22 mouse cellular contexts compared by ENCODE assay signal in the genomic region with DNA sequence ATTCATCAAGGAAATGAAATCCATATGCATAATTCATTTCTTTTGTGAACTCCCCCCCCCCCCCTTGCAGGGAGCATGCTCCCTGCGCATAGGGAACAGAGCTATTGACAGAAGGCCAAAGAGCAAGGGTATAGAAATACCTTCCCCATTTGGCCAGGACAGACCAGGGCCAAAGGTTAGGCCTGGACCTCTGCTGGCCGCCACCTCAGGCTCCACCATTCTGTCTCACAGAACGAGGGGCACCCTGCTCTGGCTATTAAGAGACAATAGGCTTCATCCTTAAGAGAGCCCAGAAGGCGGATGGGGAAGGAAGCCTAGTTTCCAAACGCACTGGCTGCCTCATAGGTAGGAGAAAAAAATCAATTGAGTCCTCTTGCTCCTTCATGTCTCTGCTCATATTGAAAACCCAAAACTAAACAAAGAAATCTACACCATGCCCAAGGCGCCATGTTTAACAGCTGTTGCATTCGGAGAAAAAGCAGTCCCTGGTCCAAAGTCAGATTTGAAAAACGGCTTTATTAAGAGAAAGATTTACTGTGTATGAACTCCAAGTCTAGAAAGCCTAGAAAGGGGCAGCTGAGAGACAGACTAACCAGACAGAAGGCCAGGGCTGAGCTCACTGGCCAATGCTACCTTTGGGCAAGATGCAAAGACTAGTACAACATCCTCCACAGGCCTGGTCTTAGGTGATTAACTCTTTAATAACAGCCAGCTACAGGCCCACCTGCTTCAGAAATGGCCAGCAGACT.
DNase-seq lines count a peak whose midpoint lies in the region; ATAC-seq and TF ChIP-seq lines count a peak whose summit lies in the region.
"Had no signal": no experiment of that assay in that cellular context is flagged by ENCODE, and none has a peak within 500 bp of the region (broad histone marks: within the 10 kb centered on the region; RNA-seq: fewer than 3 reads in every experiment).

No protein-coding gene starts in this region.

- no peak overlapping the region for H3K9ac ChIP-seq in forebrain, embryonic 13.5 days
- no peak overlapping the region for H3K9ac ChIP-seq in forebrain, postnatal 0 days
- no peak overlapping the region for H3K9ac ChIP-seq in liver, embryonic 11.5 days (ENCODE audit: low read depth, low read length)
- H3K9ac ChIP-seq in liver, embryonic 15.5 days: no peak overlapping the region
- H3K9ac ChIP-seq: hindbrain, embryonic 15.5 days; liver, embryonic 14.5 days had no signal

- H3K4me2 ChIP-seq in forebrain, embryonic 13.5 days: no peak overlapping the region
- no peak overlapping the region for H3K4me2 ChIP-seq in forebrain, postnatal 0 days (ENCODE audit: low read depth)
- no peak overlapping the region for H3K4me2 ChIP-seq in liver, embryonic 11.5 days
- no peak overlapping the region for H3K4me2 ChIP-seq in liver, embryonic 15.5 days
- H3K4me2 ChIP-seq: heart, embryonic 11.5 days; hindbrain, embryonic 15.5 days had no signal

- peaks cover 94% of the 10 kb centered on the region for H3K4me1 ChIP-seq in forebrain, embryonic 13.5 days
- peaks cover 18% of the 10 kb centered on the region for H3K4me1 ChIP-seq in forebrain, postnatal 0 days (ENCODE audit: insufficient read depth)
- peaks cover 10% of the 10 kb centered on the region; the same call in 1 of the 2 replicates for H3K4me1 ChIP-seq in liver, embryonic 11.5 days (replicated peaks; ENCODE audit: control insufficient read depth, insufficient read depth, low read length)
- H3K4me1 ChIP-seq in liver, embryonic 15.5 days (replicated peaks): no peaks in the 10 kb centered on the region; the same call in 1 of the 2 replicates
- no peaks in the 10 kb centered on the region for H3K4me1 ChIP-seq in thymus, adult 2 months (replicated peaks; ENCODE audit: control insufficient read depth, insufficient read depth, low read length)

- no peak overlapping the region for H3K4me3 ChIP-seq in forebrain, embryonic 13.5 days
- no peak overlapping the region for H3K4me3 ChIP-seq in forebrain, postnatal 0 days (ENCODE audit: low read depth, low read length)
- no peak overlapping the region for H3K4me3 ChIP-seq in liver, embryonic 11.5 days (ENCODE audit: low read depth, low read length)
- no peak overlapping the region for H3K4me3 ChIP-seq in liver, embryonic 15.5 days (replicated peaks)
- H3K4me3 ChIP-seq in thymus, adult 2 months (ENCODE audit: control insufficient read depth, insufficient read depth, low read length): no peak overlapping the region
- H3K4me3 ChIP-seq: hindbrain, embryonic 15.5 days; layer of hippocampus, adult 2 months had no signal

- no peaks in the 10 kb centered on the region for H3K27me3 ChIP-seq in forebrain, embryonic 13.5 days
- H3K27me3 ChIP-seq in forebrain, postnatal 0 days (ENCODE audit: insufficient read depth, low read length): no peaks in the 10 kb centered on the region
- H3K27me3 ChIP-seq in liver, embryonic 11.5 days (replicated peaks; ENCODE audit: control insufficient read depth, insufficient read depth, low read length): no peaks in the 10 kb centered on the region
- no peaks in the 10 kb centered on the region for H3K27me3 ChIP-seq in liver, embryonic 15.5 days
- no peaks in the 10 kb centered on the region for H3K27me3 ChIP-seq in thymus, adult 2 months (ENCODE audit: control insufficient read depth, insufficient read depth, low read length)
- H3K27me3 ChIP-seq: hindbrain, embryonic 15.5 days had no signal

- H3K27ac ChIP-seq in forebrain, embryonic 13.5 days: peak overlapping the region; percentile 19; the same call in 1 of the 2 replicates
- H3K27ac ChIP-seq in forebrain, postnatal 0 days (ENCODE audit: low read depth, low read length): no peak overlapping the region
- H3K27ac ChIP-seq in liver, embryonic 11.5 days (ENCODE audit: low read depth, low read length): no peak overlapping the region
- H3K27ac ChIP-seq in liver, embryonic 15.5 days (replicated peaks): no peak overlapping the region
- H3K27ac ChIP-seq in thymus, adult 2 months (ENCODE audit: control insufficient read depth, insufficient read depth, low read length): no peak overlapping the region
- H3K27ac ChIP-seq: hindbrain, embryonic 15.5 days; layer of hippocampus, adult 2 months; liver, embryonic 14.5 days had no signal

- 0 out of 2 replicates have a peak, but pooled peaks cover 3% of the 10 kb centered on the region for H3K36me3 ChIP-seq in forebrain, embryonic 13.5 days (ENCODE audit: poor library complexity, severe bottlenecking)
- H3K36me3 ChIP-seq in forebrain, postnatal 0 days (ENCODE audit: insufficient read depth): no peaks in the 10 kb centered on the region
- no peaks in the 10 kb centered on the region for H3K36me3 ChIP-seq in liver, embryonic 11.5 days (ENCODE audit: control insufficient read depth, insufficient read depth, low read length)
- no peaks in the 10 kb centered on the region for H3K36me3 ChIP-seq in liver, embryonic 15.5 days (replicated peaks)
- no peaks in the 10 kb centered on the region for H3K36me3 ChIP-seq in thymus, adult 2 months (ENCODE audit: control insufficient read depth, insufficient read depth, low read length)
- H3K36me3 ChIP-seq: hindbrain, embryonic 15.5 days had no signal

- no peak for TF ChIP-seq CTCF in forebrain, postnatal 0 days (IDR thresholded peaks at IDR 0.05; ENCODE audit: low read depth)
- no peak for TF ChIP-seq CTCF in thymus, adult 2 months (IDR thresholded peaks at IDR 0.05; ENCODE audit: borderline replicate concordance, control insufficient read depth, extremely low read depth, insufficient read depth, low read length, poor library complexity)

- DNase-seq in forebrain, postnatal 0 days: no peak
- no peak for DNase-seq in liver, embryonic 11.5 days (ENCODE audit: low spot score)
- DNase-seq in liver: no peak
- peak; percentile 35 for DNase-seq in embryo, embryonic 9.5 days (ENCODE audit: extremely low spot score)
- no peak for DNase-seq in thymus, adult 2 months
- no peak for DNase-seq in Muller cell, postnatal 12 days (ENCODE audit: inconsistent ontology term)
- DNase-seq: adrenal gland, postnatal 36 days; cerebellum, adult 9-11 months; gastrocnemius, postnatal 14 days; heart, adult 11 months; kidney, postnatal 25 days; layer of hippocampus, postnatal 36 days; lung, postnatal 4 days; right cerebral cortex, postnatal 4 days had no signal

- H3K9me3 ChIP-seq in forebrain, embryonic 13.5 days (replicated peaks): no peaks in the 10 kb centered on the region
- H3K9me3 ChIP-seq in forebrain, postnatal 0 days (ENCODE audit: low read length): no peaks in the 10 kb centered on the region
- no peaks in the 10 kb centered on the region for H3K9me3 ChIP-seq in liver, embryonic 11.5 days (ENCODE audit: control insufficient read depth, low read length)
- no peaks in the 10 kb centered on the region for H3K9me3 ChIP-seq in liver, embryonic 15.5 days (replicated peaks)
- H3K9me3 ChIP-seq: hindbrain, embryonic 15.5 days had no signal

- WGBS in forebrain, embryonic 13.5 days: 53% methylated on average over 8 of the region's 8 CpGs
- WGBS in forebrain, postnatal 0 days: 55% methylated on average over 8 of the region's 8 CpGs
- 77% methylated on average over 8 of the region's 8 CpGs for WGBS in liver, embryonic 11.5 days
- 60% methylated on average over 8 of the region's 8 CpGs for WGBS in liver, embryonic 15.5 days (ENCODE audit: insufficient replicate concordance)
- WGBS in thymus, adult 2 months: 95% methylated on average over 8 of the region's 8 CpGs

- TF ChIP-seq POLR2A in thymus, adult 2 months (IDR thresholded peaks at IDR 0.05; ENCODE audit: control insufficient read depth, extremely low read depth, insufficient read depth, low read length, poor library complexity): no peak

- no peak; the same call in 1 of the 2 replicates for ATAC-seq in forebrain, embryonic 13.5 days
- no peak; the same call in 1 of the 2 replicates for ATAC-seq in forebrain, postnatal 0 days
- ATAC-seq in liver, embryonic 11.5 days (replicated peaks; ENCODE audit: low FRiP score): peak; percentile 39; the same call in 1 of the 2 replicates
- 0 out of 2 replicates have a peak, but pooled peaks have one; percentile 38 for ATAC-seq in liver, embryonic 15.5 days (ENCODE audit: insufficient read depth)
- ATAC-seq: CD4-positive, CD25-positive, alpha-beta regulatory T cell, adult 4 months; intestine, embryonic 16.5 days had no signal

Comparison
In these comparisons a context has a peak if more than half of its experiments do, and no peak if none do; other contexts are left out.
1. ATAC-seq: peak in liver, embryonic 11.5 days (single experiment) and liver, embryonic 15.5 days (single experiment); none in forebrain, embryonic 13.5 days (single experiment) and forebrain, postnatal 0 days (single experiment).